Mouse (Mus musculus) lung, postnatal 0 days (tissue): ENCODE data around the gene Sorbs2. TPM values are rescaled to one million over a fixed set of nuclear protein-coding genes. Genes with fewer than 3 reads are reported as not detected.
A peak's percentile ranks its signal among the peaks of the same experiment; 100 is the strongest.

Source experiments
- ATAC-seq: fragments of 200-750 bp; cut with Nextera tagmentation; 2 replicates; pipeline ENCODE4 v1.8.0; 2017; ENCODE audit warnings: moderate library complexity
- DNase-seq: peaks from one replicate; pipeline ENCODE4 v3.0.0-alpha.2; 2016; ENCODE audit warnings: low spot score
- H3K27ac ChIP-seq: fragments of 300-500 bp; sonication (generic); 2 replicates; pipeline ENCODE4 v1.5.1; 2014; ENCODE audit warnings: antibody characterized with exemption, mild to moderate bottlenecking, low read length, mixed read lengths
- H3K27me3 ChIP-seq: fragments of 300-500 bp; sonication (generic); replicated peaks from 2 replicates; pipeline ENCODE4 v1.6.1; 2014; ENCODE audit warnings: low read length, mixed read lengths; ENCODE audit not compliant: insufficient read depth
- H3K36me3 ChIP-seq: fragments of 300-500 bp; sonication (generic); 2 replicates; pipeline ENCODE4 v1.6.1; 2014; ENCODE audit warnings: low read length, mixed read lengths; ENCODE audit not compliant: insufficient read depth
- H3K4me1 ChIP-seq: fragments of 300-500 bp; sonication (generic); 2 replicates; pipeline ENCODE4 v1.6.1; 2014; ENCODE audit warnings: antibody characterized with exemption, low read depth, low read length, mixed read lengths; ENCODE audit not compliant: insufficient read depth
- H3K4me2 ChIP-seq: fragments of 300-500 bp; sonication (generic); replicated peaks from 2 replicates; pipeline ENCODE4 v1.6.1; 2014; ENCODE audit warnings: low read depth, mild to moderate bottlenecking, low read length, moderate library complexity, mixed read lengths
- H3K4me3 ChIP-seq: fragments of 300-500 bp; sonication (generic); 2 replicates; pipeline ENCODE4 v1.5.1; 2014; ENCODE audit warnings: low read depth, low read length
- H3K9ac ChIP-seq: fragments of 300-500 bp; sonication (generic); replicated peaks from 2 replicates; pipeline ENCODE4 v1.6.1; 2014; ENCODE audit warnings: low read depth, mild to moderate bottlenecking
- H3K9me3 ChIP-seq: fragments of 300-500 bp; sonication (generic); 2 replicates; pipeline ENCODE4 v1.6.1; 2016; ENCODE audit warnings: low read length, mixed read lengths
- CTCF ChIP-seq: IDR thresholded peaks from 2 replicates; pipeline ENCODE4 v1.5.1; 2016; ENCODE audit warnings: antibody characterized with exemption, mild to moderate bottlenecking
- EP300 ChIP-seq: IDR thresholded peaks from 2 replicates; pipeline ENCODE4 v1.6.1; 2016; ENCODE audit warnings: antibody characterized with exemption, mild to moderate bottlenecking, control low read depth
- WGBS: fragments of 180-500 bp; shearing (Covaris S2); extraction: QIAGEN DNeasy Blood & Tissue Kit; methylation state at CpG from one replicate; pipeline ENCODE4 v1.1.7; 2014; 5-methylcytosine and 5-hydroxymethylcytosine counted together
- polyA plus RNA-seq: library from polyadenylated mRNA; unstranded; fragments of >200 nt; fragmentation: Nextera tagmentation; extraction: Ambion mirVana; gene quantifications from 2 replicates; pipeline ENCODE4 v1.2.1, GENCODE M21; 2015

Gene Sorbs2
- polyA plus RNA-seq, 1 experiment from 2014 or later: 7.0 TPM

DNA sequence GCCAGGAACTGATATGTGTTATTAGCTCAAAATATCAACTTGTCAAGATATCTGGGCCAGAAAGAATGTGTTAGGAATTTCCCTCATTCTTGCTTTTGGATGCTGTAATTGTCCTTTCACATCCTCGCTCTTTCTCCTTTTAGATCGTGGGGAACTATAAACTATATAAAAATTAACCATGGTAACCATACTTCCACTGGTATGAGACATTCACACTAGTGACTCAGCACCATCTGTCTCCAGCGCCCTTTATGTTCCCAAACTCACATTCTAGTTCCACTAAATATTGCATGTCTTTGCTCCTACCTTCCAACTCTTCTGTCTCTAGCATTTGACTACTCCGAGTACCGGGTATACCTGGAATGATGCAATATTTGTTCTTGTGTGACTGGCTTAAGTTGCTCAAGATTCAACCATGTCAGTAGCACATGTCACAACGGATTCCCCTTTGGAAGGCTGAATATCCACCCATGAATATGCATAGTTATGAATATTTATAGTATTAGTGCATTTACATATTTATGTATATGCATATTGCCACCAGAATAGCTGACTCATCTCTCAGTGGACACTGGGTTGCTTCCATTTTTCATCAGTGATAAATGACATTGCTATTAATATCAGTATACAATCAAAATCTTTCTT, 51.7 kb downstream of the Sorbs2 start:
- Histone ChIP-seq H3K4me3 (no peak overlapping the region), H3K9me3 (no peaks in the 10 kb centered on the region), H3K27ac (no peak overlapping the region), H3K27me3 (no peaks in the 10 kb centered on the region), H3K9ac (no peak overlapping the region), H3K4me2 (no peak overlapping the region), H3K36me3 (no peaks in the 10 kb centered on the region), H3K4me1 (no peaks in the 10 kb centered on the region)
- ATAC-seq (no peak), DNase-seq (no peak)
- 68% methylated on average over 6 of the region's 6 CpGs for WGBS
- TF ChIP-seq EP300 (no peak), CTCF (no peak)

DNA sequence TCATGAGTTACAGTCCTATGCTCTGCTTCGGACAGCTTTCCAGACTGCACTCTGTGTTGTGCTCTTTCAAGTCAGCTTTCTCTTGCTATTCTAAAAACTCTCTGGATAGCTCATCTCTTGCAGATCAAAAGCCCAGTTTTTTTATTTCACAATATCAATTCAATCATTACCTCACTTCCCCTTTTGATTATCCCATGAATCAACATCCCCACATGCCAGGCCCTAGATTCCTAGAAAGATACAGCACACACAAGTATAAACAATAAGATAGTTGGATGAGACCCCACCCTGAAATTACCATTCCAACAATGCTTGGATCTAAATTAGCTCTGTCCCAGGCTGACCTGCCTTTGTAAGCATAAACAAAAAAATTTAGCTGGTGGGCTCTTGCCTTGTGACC, 57.6 kb downstream of the Sorbs2 start:
- Histone ChIP-seq H3K27me3 (no peaks in the 10 kb centered on the region), H3K36me3 (no peaks in the 10 kb centered on the region), H3K4me3 (no peak overlapping the region), H3K4me1 (no peaks in the 10 kb centered on the region), H3K4me2 (no peak overlapping the region), H3K9me3 (no peaks in the 10 kb centered on the region), H3K27ac (no peak overlapping the region), H3K9ac (no peak overlapping the region)
- no peak; the same call in 1 of the 2 replicates for ATAC-seq
- TF ChIP-seq EP300: peak; percentile 50; the same call in 1 of the 2 replicates
- TF ChIP-seq CTCF: no peak
- WGBS: 75% methylated on average over 1 of the region's 1 CpGs
- no peak for DNase-seq

GRCm38 (mm10) chr8:45570117-45570516, 62.5 kb downstream of the Sorbs2 start:
- no peak for TF ChIP-seq EP300
- TF ChIP-seq CTCF: no peak
- 82% methylated on average over 4 of the region's 4 CpGs for WGBS
- no peaks in the 10 kb centered on the region for H3K27me3 ChIP-seq
- no peak overlapping the region for H3K27ac ChIP-seq
- H3K36me3 ChIP-seq: no peaks in the 10 kb centered on the region
- DNase-seq: no peak
- no peak for ATAC-seq
- no peak overlapping the region for H3K9ac ChIP-seq
- no peaks in the 10 kb centered on the region for H3K4me1 ChIP-seq
- H3K4me3 ChIP-seq: no peak overlapping the region
- H3K9me3 ChIP-seq: no peaks in the 10 kb centered on the region
- H3K4me2 ChIP-seq: no peak overlapping the region

DNA sequence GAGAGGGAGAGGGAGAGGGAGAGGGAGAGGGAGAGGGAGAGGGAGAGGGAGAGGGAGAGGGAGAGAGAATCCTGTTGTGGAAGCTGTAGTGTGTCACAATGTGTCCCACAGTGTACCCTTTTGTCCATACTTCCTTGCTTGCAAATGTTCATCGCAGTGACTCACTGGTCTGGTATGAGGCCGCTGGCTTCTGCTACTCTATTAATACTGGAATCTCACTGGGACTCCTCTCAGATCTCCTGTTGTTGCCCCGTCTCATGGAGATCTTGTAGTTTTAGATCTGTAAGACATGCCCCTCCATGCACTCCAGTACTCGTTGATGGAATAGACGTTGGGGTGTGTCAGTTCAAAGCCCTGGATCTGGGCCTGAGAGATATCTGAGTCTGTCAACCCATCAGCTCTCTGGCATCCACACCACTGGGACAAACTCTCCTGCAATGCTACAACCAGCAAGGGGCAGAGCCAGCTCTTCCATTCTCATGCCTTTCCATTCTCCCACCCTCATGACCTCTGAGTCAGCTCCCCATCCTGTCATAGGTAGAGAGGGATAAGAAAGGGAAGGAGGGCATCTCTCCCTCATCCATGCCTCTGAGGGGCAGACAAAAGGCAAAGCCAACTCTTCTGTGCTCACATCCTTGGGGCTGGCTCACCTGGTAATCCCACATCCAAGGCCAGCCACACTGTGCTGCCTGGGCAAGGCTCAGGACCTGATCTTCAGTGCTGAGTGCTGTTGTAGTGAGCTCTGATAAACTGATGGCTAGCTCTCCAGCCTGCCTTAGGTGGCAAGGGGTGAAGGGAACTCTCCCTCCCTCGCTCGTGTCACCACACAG, 72.3 kb downstream of the Sorbs2 start:
- Histone ChIP-seq H3K27ac (no peak overlapping the region), H3K9me3 (no peaks in the 10 kb centered on the region), H3K36me3 (no peaks in the 10 kb centered on the region), H3K9ac (no peak overlapping the region), H3K4me1 (no peaks in the 10 kb centered on the region), H3K27me3 (no peaks in the 10 kb centered on the region), H3K4me3 (no peak overlapping the region), H3K4me2 (no peak overlapping the region)
- DNase-seq: peak; percentile 38
- 61% methylated on average over 7 of the region's 7 CpGs for WGBS
- ATAC-seq: peak; percentile 59
- TF ChIP-seq CTCF: no peak
- TF ChIP-seq EP300: no peak

GRCm38 (mm10) chr8:45580544-45580866, 72.9 kb downstream of the Sorbs2 start:
- Histone ChIP-seq H3K36me3 (no peaks in the 10 kb centered on the region), H3K4me2 (no peak overlapping the region), H3K27me3 (no peaks in the 10 kb centered on the region), H3K9me3 (no peaks in the 10 kb centered on the region), H3K9ac (no peak overlapping the region), H3K4me3 (no peak overlapping the region), H3K4me1 (no peaks in the 10 kb centered on the region), H3K27ac (no peak overlapping the region)
- DNase-seq (no peak), ATAC-seq (no peak)
- WGBS: 36% methylated on average over 3 of the region's 3 CpGs
- TF ChIP-seq CTCF: no peak
- no peak for TF ChIP-seq EP300

GRCm38 (mm10) chr8:45583856-45584255, 76.3 kb downstream of the Sorbs2 start:
- H3K27me3 ChIP-seq: no peaks in the 10 kb centered on the region
- TF ChIP-seq EP300: peak; percentile 48; the same call in 1 of the 2 replicates
- no peak for TF ChIP-seq CTCF
- H3K27ac ChIP-seq: no peak overlapping the region
- no peaks in the 10 kb centered on the region for H3K36me3 ChIP-seq
- no peak overlapping the region for H3K9ac ChIP-seq
- H3K4me1 ChIP-seq: no peaks in the 10 kb centered on the region
- no peaks in the 10 kb centered on the region for H3K9me3 ChIP-seq
- DNase-seq (no peak), ATAC-seq (no peak)
- WGBS: 78% methylated on average over 1 of the region's 1 CpGs
- H3K4me3 ChIP-seq: no peak overlapping the region
- H3K4me2 ChIP-seq: no peak overlapping the region
